Mouse (Mus musculus): ENCODE measurements at regions not wholly inside any gene's neighbourhood (a gene's known extent, or its start where the extent isn't known, plus 50 kb on each side); places are given as distances from the start of the nearest gene placed in this dataset.

GRCm38 (mm10) chr8:27677143-27678106, 230.0 kb downstream of the Poteg start:
- DNase-seq, result peak; percentile 10

GRCm38 (mm10) chr8:27679164-27679563, 231.7 kb downstream of the Poteg start:
- peak; percentile 4 for DNase-seq

GRCm38 (mm10) chr8:27721988-27722387, 274.5 kb downstream of the Poteg start:
- no peak for DNase-seq

GRCm38 (mm10) chr8:27770296-27770695, 322.8 kb downstream of the Poteg start:
- DNase-seq, result no peak

- no peak for DNase-seq
Measured at GRCm38 (mm10) chr8:27770803-27771202, 323.3 kb downstream of the Poteg start.

GRCm38 (mm10) chr8:27771250-27771649, 323.8 kb downstream of the Poteg start:
- no peak for DNase-seq

GRCm38 (mm10) chr8:27778982-27779381, 331.5 kb downstream of the Poteg start:
- no peak for DNase-seq
